Mouse (Mus musculus) hindbrain, embryonic 13.5 days (tissue): ENCODE data around the gene Prkag1. TPM values are rescaled to one million over a fixed set of nuclear protein-coding genes. Genes with fewer than 3 reads are reported as not detected.

Source experiments
- ATAC-seq: fragments of 200-750 bp; cut with Nextera tagmentation; 2 replicates; pipeline ENCODE4 v1.8.0; 2017; ENCODE audit warnings: moderate TSS enrichment; ENCODE audit not compliant: low FRiP score
- H3K27ac ChIP-seq: fragments of 300-500 bp; sonication (generic); 2 replicates; pipeline ENCODE4 v1.5.1; 2015; ENCODE audit warnings: inconsistent platforms, mild to moderate bottlenecking, moderate library complexity
- H3K27me3 ChIP-seq: fragments of 300-500 bp; sonication (generic); 2 replicates; pipeline ENCODE4 v1.6.1; 2015; ENCODE audit warnings: mild to moderate bottlenecking, inconsistent platforms
- H3K36me3 ChIP-seq: fragments of 300-500 bp; sonication (generic); 2 replicates; pipeline ENCODE4 v1.6.1; 2015; ENCODE audit warnings: mild to moderate bottlenecking, inconsistent platforms
- H3K4me1 ChIP-seq: fragments of 300-500 bp; sonication (generic); replicated peaks from 2 replicates; pipeline ENCODE4 v1.6.1; 2015; ENCODE audit warnings: inconsistent platforms
- H3K4me2 ChIP-seq: fragments of 300-500 bp; sonication (generic); 2 replicates; pipeline ENCODE4 v1.6.1; 2015; ENCODE audit warnings: inconsistent platforms, mild to moderate bottlenecking, moderate library complexity
- H3K4me3 ChIP-seq: fragments of 300-500 bp; sonication (generic); 2 replicates; pipeline ENCODE4 v1.5.1; 2015; ENCODE audit warnings: mild to moderate bottlenecking, inconsistent platforms
- H3K9ac ChIP-seq: fragments of 300-500 bp; sonication (generic); 2 replicates; pipeline ENCODE4 v1.6.1; 2015; ENCODE audit warnings: mild to moderate bottlenecking, inconsistent platforms
- H3K9me3 ChIP-seq: fragments of 300-500 bp; sonication (generic); 2 replicates; pipeline ENCODE4 v1.6.1; 2016; ENCODE audit warnings: inconsistent platforms
- WGBS: fragments of 180-500 bp; shearing (Covaris S2); methylation state at CpG from one replicate; pipeline ENCODE4 v1.1.7; 2015; 5-methylcytosine and 5-hydroxymethylcytosine counted together
- polyA plus RNA-seq: library from polyadenylated mRNA; unstranded; fragments of >200 nt; fragmentation: Nextera tagmentation; extraction: Ambion mirVana; gene quantifications from 2 replicates; pipeline ENCODE4 v1.2.1, GENCODE M21; 2015

Gene Prkag1
- polyA plus RNA-seq, 1 experiment from 2014 or later: 73.4 TPM

DNA sequence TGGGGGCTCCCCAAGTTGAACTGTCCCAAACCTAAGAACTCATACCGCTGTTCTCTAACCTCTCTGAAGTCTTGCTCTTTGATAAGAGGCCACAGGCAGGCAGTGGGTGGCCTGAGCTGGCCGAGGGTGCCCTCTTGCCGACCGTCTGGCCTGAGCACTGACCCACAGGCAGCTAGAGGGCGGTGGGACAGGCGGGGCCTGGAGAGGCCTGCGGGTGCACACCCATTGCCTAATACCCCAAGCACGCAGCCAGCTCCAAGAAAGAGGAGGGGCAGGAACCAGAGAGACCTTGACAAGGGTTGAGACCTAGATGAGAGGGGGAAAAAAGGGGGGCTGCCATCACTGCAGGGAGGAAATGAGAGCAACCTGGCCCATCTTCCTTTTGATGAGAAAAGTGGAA lies 51.2 kb downstream of the Prkag1 start:
- Histone ChIP-seq H3K9ac (no peak overlapping the region), H3K4me2 (no peak overlapping the region), H3K36me3 (no peaks in the 10 kb centered on the region), H3K27me3 (peaks cover 93% of the 10 kb centered on the region), H3K4me3 (no peak overlapping the region), H3K4me1 (peaks cover 31% of the 10 kb centered on the region), H3K9me3 (no peaks in the 10 kb centered on the region), H3K27ac (no peak overlapping the region)
- WGBS: 5% methylated on average over 8 of the region's 8 CpGs
- no peak for ATAC-seq

DNA sequence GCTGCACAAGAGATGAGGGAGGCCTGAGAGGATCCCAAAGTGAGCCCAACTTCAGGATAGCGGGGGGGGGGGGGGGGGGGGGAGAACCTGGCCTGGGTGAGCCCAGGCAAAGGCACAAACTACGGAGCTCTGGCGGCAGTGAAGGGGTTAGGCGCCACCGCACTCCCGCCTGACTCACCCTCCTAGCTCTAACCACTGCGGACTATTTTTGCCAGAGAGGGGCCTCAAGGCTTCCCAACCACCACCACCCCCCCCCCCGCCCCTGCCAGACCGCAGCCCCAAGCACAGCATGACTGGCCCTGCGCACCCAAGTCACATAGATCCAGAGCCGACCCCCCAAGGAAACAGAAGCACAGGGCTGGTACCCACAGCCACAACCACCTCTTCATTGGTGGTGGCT lies 52.5 kb downstream of the Prkag1 start:
- no peak for ATAC-seq
- 0% methylated on average over 1 of the region's 11 CpGs for WGBS
- no peak overlapping the region for H3K4me2 ChIP-seq

DNA sequence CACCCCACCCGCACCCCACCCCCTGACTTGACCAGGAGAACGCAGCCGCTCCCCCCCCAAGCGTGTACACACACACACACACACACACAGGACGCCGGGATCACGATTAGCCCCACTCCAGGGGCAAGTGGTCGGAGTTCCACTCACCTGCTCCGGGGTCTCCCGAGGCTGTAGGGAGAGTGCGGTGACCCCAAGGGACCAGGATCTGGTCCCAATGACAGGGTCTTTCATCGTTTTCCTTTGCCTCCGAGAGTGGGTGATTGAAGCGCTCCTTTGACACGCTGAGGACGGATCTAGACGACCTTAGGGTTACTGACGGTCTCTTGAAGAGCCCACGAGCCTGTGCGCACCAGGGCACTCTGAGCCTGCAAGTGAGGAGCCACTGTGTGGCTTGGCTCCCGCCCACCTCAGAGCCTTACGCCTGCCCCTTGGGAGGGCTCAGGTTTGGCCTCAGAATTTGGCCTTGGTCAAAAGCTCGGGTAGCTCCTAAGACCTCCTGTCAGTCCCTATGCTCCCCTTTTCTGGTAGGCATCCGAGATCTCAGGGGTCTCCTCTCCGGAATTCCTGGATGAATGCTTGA lies 53.0 kb downstream of the Prkag1 start:
- Histone ChIP-seq H3K9ac (no peak overlapping the region), H3K27ac (no peak overlapping the region), H3K36me3 (no peaks in the 10 kb centered on the region), H3K27me3 (peaks cover 98% of the 10 kb centered on the region), H3K4me2 (peak overlapping the region; percentile 43), H3K9me3 (no peaks in the 10 kb centered on the region), H3K4me1 (peaks cover 31% of the 10 kb centered on the region), H3K4me3 (peak overlapping the region; percentile 29)
- ATAC-seq: no peak
- under 1% methylated on average over 25 of the region's 25 CpGs for WGBS

More for the DNA sequence above, 52.5 kb downstream of the Prkag1 start:
- peaks cover 94% of the 10 kb centered on the region for H3K27me3 ChIP-seq
- no peaks in the 10 kb centered on the region for H3K9me3 ChIP-seq
- H3K36me3 ChIP-seq: no peaks in the 10 kb centered on the region
- no peak overlapping the region for H3K27ac ChIP-seq
- H3K4me3 ChIP-seq: no peak overlapping the region
- no peak overlapping the region for H3K9ac ChIP-seq
- peaks cover 31% of the 10 kb centered on the region for H3K4me1 ChIP-seq

DNA sequence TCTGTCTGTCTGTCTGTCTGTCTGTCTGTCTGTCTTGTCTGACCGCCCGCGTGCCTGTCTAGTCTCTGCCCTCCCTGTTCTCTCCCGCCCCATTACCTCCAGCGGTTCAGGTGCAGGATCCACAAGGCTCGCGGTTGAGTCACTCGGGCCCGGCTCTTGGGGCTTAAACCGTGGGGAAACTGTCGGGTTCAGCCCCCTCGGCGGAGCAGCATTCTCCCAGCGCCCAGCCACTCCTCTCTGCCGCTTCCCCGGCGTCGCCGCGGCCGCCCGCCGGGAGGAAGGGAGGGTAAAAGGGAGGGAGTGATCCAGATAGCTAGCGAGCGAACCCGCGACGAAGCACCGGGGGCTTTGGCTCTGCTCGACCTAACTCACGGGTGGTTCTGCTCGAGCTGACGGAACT lies 53.6 kb downstream of the Prkag1 start, which contains the start of gene Wnt10b:
Gene Wnt10b, minus strand, starts transcription at position 389 of the 400 bp plus-strand sequence.
- Histone ChIP-seq H3K27ac (no peak within 1 kb of the TSS), H3K9ac (peak within 1 kb of the TSS; percentile 35; the same call in 1 of the 2 replicates), H3K9me3 (no peaks in the 10 kb centered on the region), H3K4me1 (peaks cover 34% of the 10 kb centered on the region), H3K4me2 (peak within 1 kb of the TSS; percentile 43), H3K36me3 (no peaks in the 10 kb centered on the region), H3K4me3 (peak within 1 kb of the TSS; percentile 29), H3K27me3 (peaks cover 99% of the 10 kb centered on the region)
- WGBS: under 1% methylated on average over 19 of the region's 33 CpGs
- ATAC-seq: no peak

DNA sequence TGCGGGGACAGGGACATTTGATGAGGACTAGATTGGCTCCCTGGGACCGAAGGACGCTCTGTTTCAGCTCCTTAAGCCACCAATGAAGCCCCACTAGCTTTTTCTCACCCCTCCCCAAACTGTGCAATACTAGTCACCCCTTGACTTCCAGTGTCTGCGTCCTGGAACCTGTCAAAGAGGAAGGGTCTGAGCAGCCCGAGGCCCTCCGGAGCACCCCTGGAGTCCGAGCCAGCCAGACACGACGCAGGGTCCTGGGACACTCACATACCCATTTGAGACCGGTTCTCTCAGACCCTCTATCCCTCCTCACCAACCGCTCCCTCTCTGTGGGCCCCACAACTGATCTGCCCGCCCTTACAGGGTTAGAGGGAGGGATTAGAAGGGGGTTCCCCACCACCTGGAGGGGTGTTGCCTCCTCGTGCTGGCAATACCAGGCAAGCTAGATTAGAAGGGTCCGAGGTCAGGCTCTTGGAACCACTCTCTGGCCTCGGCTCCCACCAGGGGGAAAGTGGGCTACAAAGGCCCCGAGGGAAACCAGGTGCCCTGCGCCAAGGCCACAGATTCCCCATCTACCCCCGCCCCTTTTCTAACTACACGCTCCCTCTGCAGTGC lies 54.2 kb downstream of the Prkag1 start:
- peaks cover 100% of the 10 kb centered on the region for H3K27me3 ChIP-seq
- H3K4me3 ChIP-seq: peak overlapping the region; percentile 28; the same call in 1 of the 2 replicates

DNA sequence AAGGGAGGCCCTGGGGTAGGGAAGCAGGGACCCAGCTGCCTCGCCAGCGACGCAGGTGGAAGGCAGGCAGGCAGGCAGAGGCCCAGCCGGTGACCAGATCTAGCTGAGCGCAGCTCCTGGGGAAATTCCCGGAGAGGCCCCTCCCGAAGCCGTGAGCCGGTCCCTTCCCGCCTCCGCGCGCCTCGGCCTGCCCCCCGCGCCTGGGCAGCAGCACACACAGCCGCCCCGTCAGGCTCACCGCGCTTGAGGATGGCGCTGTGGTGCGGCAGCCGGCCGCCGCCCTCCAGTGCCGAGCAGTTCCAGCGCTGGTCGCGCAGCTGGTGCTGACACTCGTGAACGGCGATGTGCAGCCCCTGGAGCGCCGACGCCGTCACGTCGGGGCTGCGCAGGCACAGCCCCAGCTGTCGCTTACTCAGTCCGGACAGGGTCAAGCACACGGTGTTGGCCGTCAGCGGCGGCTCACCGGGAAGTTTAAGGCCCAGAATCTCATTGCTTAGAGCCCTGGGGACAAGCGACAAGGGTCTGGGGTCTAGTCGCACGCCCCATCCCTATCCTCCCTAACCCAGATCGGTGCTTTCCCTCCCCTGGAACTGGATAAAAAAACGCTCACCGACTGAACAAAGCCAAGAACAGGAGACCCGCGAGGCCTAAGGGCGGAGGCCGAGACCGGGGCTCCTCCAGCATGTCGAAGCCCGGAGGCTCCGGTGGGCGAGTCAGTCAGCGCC lies 54.9 kb downstream of the Prkag1 start:
- ATAC-seq: peak; percentile 56
- Histone ChIP-seq H3K36me3 (no peaks in the 10 kb centered on the region), H3K9me3 (no peaks in the 10 kb centered on the region), H3K4me1 (peaks cover 42% of the 10 kb centered on the region), H3K27ac (no peak overlapping the region), H3K4me3 (peak overlapping the region; percentile 28), H3K27me3 (peaks cover 100% of the 10 kb centered on the region), H3K4me2 (peak overlapping the region; percentile 47), H3K9ac (peak overlapping the region; percentile 31; the same call in 1 of the 2 replicates)
- under 1% methylated on average over 60 of the region's 62 CpGs for WGBS

More for the DNA sequence above, 54.2 kb downstream of the Prkag1 start:
- Histone ChIP-seq H3K4me1 (peaks cover 40% of the 10 kb centered on the region), H3K36me3 (no peaks in the 10 kb centered on the region), H3K9ac (peak overlapping the region; percentile 35; the same call in 1 of the 2 replicates), H3K4me2 (peak overlapping the region; percentile 47; the same call in 1 of the 2 replicates), H3K27ac (no peak overlapping the region), H3K9me3 (no peaks in the 10 kb centered on the region)
- ATAC-seq: no peak
- 2% methylated on average over 19 of the region's 19 CpGs for WGBS

DNA sequence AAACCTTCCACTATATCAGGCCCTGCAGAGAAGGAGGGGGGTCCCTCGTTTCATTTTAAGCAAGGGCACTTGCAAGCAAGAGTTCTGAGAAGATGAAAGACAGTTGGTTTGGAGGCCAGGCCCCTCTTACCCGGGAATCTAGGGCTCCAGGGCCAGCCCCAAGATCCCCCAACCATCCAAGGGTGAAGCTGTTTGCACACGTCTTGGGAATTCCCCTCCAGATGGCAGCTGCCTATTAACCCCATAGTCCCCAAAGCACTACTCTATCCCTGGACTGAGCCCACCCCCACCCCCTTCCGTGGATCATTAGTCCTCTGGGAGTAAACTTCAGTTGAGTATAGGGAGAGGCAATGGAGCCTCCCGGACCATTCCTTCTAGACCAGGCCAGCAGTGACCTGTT lies 55.8 kb downstream of the Prkag1 start:
- 5% methylated on average over 5 of the region's 5 CpGs for WGBS
- Histone ChIP-seq H3K4me3 (no peak overlapping the region), H3K4me1 (peaks cover 42% of the 10 kb centered on the region), H3K9ac (no peak overlapping the region), H3K27ac (no peak overlapping the region), H3K36me3 (no peaks in the 10 kb centered on the region), H3K9me3 (no peaks in the 10 kb centered on the region), H3K4me2 (no peak overlapping the region), H3K27me3 (peaks cover 100% of the 10 kb centered on the region)
- ATAC-seq: no peak

DNA sequence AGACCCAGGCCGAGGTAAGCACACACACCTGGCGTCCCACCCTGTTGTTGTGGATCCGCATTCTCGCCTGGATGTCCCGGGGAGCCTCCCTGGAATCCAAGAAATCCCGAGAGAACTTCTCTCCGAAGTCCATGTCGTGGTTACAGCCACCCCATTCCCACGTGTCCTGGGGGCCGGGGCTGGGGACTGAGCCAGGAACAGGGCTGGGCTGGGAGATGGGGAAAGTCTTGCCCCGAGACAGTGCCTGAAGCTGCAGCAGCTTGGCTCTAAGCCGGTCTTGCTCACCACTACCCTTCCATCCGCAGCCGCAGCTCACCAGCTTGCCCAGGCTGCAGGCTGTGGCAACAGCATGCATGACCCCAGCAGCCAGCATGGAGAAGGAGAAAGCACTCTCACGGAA lies 57.2 kb downstream of the Prkag1 start:
- Histone ChIP-seq H3K36me3 (no peaks in the 10 kb centered on the region), H3K4me3 (no peak overlapping the region), H3K4me1 (peaks cover 42% of the 10 kb centered on the region), H3K9ac (no peak overlapping the region), H3K27ac (no peak overlapping the region), H3K4me2 (no peak overlapping the region), H3K27me3 (peaks cover 100% of the 10 kb centered on the region), H3K9me3 (no peaks in the 10 kb centered on the region)
- WGBS: 5% methylated on average over 15 of the region's 15 CpGs
- no peak for ATAC-seq

DNA sequence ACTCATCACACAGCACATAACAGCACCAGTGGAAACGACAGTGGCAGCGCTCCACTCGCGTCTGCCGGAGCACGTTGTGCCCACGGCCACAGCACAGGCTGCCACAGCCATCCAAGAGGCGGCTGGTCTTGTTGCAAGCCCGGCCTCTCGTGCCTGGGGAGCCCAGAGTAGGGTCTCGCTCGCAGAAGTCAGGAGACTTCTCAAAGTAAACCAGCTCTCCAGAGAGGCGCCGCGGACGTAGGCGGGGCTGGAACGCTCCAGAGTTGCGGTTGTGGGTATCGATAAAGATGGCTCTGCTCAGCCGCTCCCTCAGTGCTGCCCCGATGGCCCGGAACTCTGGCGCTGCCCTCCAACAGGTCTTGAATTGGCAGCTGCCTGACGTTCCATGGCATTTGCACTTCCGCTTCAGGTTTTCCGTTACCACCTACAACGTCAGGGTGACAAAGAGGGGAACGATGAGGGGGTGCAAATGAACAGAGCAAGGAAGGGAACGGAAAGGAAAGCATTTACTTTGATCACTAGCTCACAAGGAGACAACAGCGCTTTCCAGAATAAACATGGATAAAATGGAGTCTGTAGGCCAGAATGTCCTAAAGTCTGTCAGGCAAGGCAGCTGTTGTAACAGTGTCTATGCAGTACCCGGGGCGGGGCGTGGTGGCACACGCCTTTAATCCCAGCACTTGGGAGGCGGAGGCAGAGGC lies 58.7 kb downstream of the Prkag1 start:
- Histone ChIP-seq H3K9me3 (no peaks in the 10 kb centered on the region), H3K27ac (no peak overlapping the region), H3K9ac (peak overlapping the region; percentile 19; the same call in 1 of the 2 replicates), H3K4me1 (peaks cover 33% of the 10 kb centered on the region), H3K4me3 (peak overlapping the region; percentile 26), H3K36me3 (no peaks in the 10 kb centered on the region), H3K27me3 (peaks cover 100% of the 10 kb centered on the region), H3K4me2 (peak overlapping the region; percentile 44)
- no peak for ATAC-seq
- WGBS: 2% methylated on average over 36 of the region's 36 CpGs

DNA sequence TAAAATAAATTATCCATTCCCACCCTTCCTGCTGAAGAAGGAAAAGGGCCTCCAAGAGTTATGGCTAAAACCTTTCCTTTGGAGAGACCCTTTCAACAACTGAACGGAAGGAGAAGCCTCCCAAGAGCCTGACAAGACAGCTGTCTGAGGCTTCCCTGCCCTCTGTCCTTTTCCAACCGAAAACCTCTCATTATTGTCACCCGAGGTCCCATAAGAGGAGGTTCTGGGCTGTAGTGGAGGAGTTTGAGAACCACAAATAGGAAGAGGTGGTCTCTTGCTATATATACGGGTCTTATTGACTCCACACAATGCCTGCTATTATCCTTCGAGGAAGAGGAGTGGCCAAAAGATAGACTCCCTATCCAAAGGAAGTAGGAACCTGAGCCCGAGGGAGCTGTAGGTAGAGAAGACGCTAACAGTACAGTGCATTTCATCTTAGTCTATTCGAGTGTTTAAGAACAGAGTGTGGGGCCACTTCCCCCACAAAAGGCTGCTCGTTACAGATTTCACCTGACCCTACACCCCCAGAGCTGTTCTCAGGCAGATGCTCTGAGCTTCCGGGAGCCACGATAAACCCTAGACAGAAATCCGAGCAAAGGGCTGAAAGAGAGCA lies 59.4 kb downstream of the Prkag1 start:
- Histone ChIP-seq H3K4me1 (peaks cover 25% of the 10 kb centered on the region), H3K27ac (no peak overlapping the region), H3K9ac (no peak overlapping the region), H3K4me2 (peak overlapping the region; percentile 44; the same call in 1 of the 2 replicates), H3K36me3 (no peaks in the 10 kb centered on the region), H3K4me3 (peak overlapping the region; percentile 26), H3K9me3 (no peaks in the 10 kb centered on the region), H3K27me3 (peaks cover 96% of the 10 kb centered on the region)
- no peak for ATAC-seq
- 6% methylated on average over 12 of the region's 12 CpGs for WGBS

DNA sequence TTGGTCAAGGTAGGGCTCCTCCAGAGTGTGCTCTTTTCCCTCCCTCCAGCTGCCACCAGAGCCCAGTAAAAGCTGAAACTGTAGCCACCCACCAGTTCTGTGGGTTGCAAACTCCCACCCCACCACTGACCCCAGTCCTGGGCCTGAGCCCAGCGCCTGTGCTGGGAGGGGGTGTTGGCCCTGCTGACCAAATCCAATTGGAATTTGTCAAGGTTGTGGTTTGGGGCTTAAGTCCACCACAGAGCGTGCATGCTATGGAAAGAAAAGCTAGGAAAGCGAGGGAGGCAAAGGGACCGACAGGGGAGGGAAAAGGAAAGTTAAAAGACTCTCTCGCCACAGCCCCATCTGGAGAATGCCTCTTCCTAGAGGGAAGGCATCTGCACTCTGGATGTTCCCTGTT lies 63.1 kb downstream of the Prkag1 start:
- no peaks in the 10 kb centered on the region for H3K36me3 ChIP-seq
- no peak overlapping the region for H3K4me2 ChIP-seq
- no peak overlapping the region for H3K4me3 ChIP-seq
- no peaks in the 10 kb centered on the region for H3K9me3 ChIP-seq
- H3K9ac ChIP-seq: no peak overlapping the region
- no peak for ATAC-seq
- 14% methylated on average over 5 of the region's 5 CpGs for WGBS
- no peak overlapping the region for H3K27ac ChIP-seq
- H3K27me3 ChIP-seq: peaks cover 85% of the 10 kb centered on the region
- peaks cover 20% of the 10 kb centered on the region for H3K4me1 ChIP-seq
